Mouse (Mus musculus) neural tube, embryonic 11.5 days (tissue): ENCODE data around the gene Ogdh. TPM values are rescaled to one million over a fixed set of nuclear protein-coding genes. Genes with fewer than 3 reads are reported as not detected.

Source experiments
- ATAC-seq: fragments of 200-750 bp; cut with Nextera tagmentation; 2 replicates; pipeline ENCODE4 v1.8.0; 2017; ENCODE audit warnings: moderate number of reproducible peaks, mild to moderate bottlenecking, moderate TSS enrichment, moderate library complexity; ENCODE audit not compliant: insufficient read depth, low FRiP score, low TSS enrichment
- DNase-seq: peaks from one replicate; pipeline ENCODE4 v3.0.0-alpha.2; 2015; ENCODE audit warnings: low spot score
- H3K27ac ChIP-seq: fragments of 300-500 bp; sonication (generic); 2 replicates; pipeline ENCODE4 v1.5.1; 2014; ENCODE audit warnings: low read depth, mild to moderate bottlenecking, low read length
- H3K27me3 ChIP-seq: fragments of 300-500 bp; sonication (generic); 2 replicates; pipeline ENCODE4 v1.6.1; 2014; ENCODE audit warnings: mild to moderate bottlenecking, low read length, mixed read lengths; ENCODE audit not compliant: control insufficient read depth, insufficient read depth
- H3K36me3 ChIP-seq: fragments of 300-500 bp; sonication (generic); 2 replicates; pipeline ENCODE4 v1.6.1; 2014; ENCODE audit warnings: mild to moderate bottlenecking, low read length, moderate library complexity, mixed read lengths; ENCODE audit not compliant: control insufficient read depth, insufficient read depth
- H3K4me1 ChIP-seq: fragments of 300-500 bp; sonication (generic); 2 replicates; pipeline ENCODE4 v1.6.1; 2014; ENCODE audit warnings: low read length, mixed read lengths; ENCODE audit not compliant: control insufficient read depth, insufficient read depth
- H3K4me2 ChIP-seq: fragments of 300-500 bp; sonication (generic); 2 replicates; pipeline ENCODE4 v1.6.1; 2014; ENCODE audit warnings: low read depth, mild to moderate bottlenecking, moderate library complexity
- H3K4me3 ChIP-seq: fragments of 300-500 bp; sonication (generic); 2 replicates; pipeline ENCODE4 v1.5.1; 2014; ENCODE audit warnings: low read depth, low read length
- H3K9ac ChIP-seq: fragments of 300-500 bp; sonication (generic); 2 replicates; pipeline ENCODE4 v1.6.1; 2014; ENCODE audit warnings: mild to moderate bottlenecking, low read length
- H3K9me3 ChIP-seq: fragments of 300-500 bp; sonication (generic); 2 replicates; pipeline ENCODE4 v1.6.1; 2016; ENCODE audit warnings: low read length; ENCODE audit not compliant: control insufficient read depth
- WGBS: fragments of 180-500 bp; shearing (Covaris S2); extraction: QIAGEN DNeasy Blood & Tissue Kit; methylation state at CpG from one replicate; pipeline ENCODE4 v1.1.7; 2014; 5-methylcytosine and 5-hydroxymethylcytosine counted together
- polyA plus RNA-seq: library from polyadenylated mRNA; unstranded; fragments of >200 nt; fragmentation: Nextera tagmentation; extraction: Ambion mirVana; gene quantifications from 2 replicates; pipeline ENCODE4 v1.2.1, GENCODE M21; 2014

The Ogdh gene
- polyA plus RNA-seq, 1 experiment from 2014 or later: 104 TPM

GRCm38 (mm10) chr11:6308181-6308580, 16.7 kb downstream of the Ogdh start:
- no peak for ATAC-seq
- Histone ChIP-seq H3K27me3 (no peaks in the 10 kb centered on the region), H3K9ac (no peak overlapping the region), H3K4me2 (no peak overlapping the region), H3K4me1 (no peaks in the 10 kb centered on the region), H3K36me3 (peaks cover 5% of the 10 kb centered on the region; the same call in 1 of the 2 replicates), H3K9me3 (no peaks in the 10 kb centered on the region), H3K27ac (no peak overlapping the region), H3K4me3 (no peak overlapping the region)
- DNase-seq: no peak
- WGBS: 93% methylated on average over 4 of the region's 4 CpGs

DNA sequence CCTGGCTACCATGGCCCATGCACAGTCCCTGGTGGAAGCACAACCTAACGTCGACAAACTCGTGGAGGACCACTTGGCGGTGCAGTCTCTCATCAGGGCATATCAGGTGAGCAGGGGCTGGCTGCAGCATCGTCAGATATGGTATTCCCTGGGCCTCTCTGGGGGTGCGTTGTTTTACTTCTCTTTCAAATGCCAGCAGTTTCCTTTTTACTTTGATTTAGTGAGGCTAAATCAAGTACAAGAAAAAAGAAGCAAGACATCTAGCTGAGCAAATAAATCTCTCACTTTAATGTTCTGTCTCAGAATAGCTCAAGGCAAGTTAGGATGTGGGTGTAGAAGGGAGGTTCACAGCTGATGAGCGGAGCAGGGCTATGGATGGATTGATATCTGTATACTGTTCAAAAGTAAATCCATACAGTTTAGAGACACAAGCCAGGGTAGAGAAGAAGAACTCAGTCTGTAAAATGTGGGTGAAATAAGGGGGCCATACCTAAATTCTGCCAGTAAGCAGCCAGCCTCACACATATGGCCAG, 22.5 kb downstream of the Ogdh start:
- H3K9ac ChIP-seq: no peak overlapping the region
- H3K27ac ChIP-seq: no peak overlapping the region
- ATAC-seq (no peak), DNase-seq (no peak)
- no peak overlapping the region for H3K4me2 ChIP-seq
- 85% methylated on average over 7 of the region's 7 CpGs for WGBS
- H3K27me3 ChIP-seq: no peaks in the 10 kb centered on the region
- H3K4me1 ChIP-seq: no peaks in the 10 kb centered on the region
- no peaks in the 10 kb centered on the region for H3K9me3 ChIP-seq
- no peak overlapping the region for H3K4me3 ChIP-seq
- H3K36me3 ChIP-seq: peaks cover 11% of the 10 kb centered on the region

- Histone ChIP-seq H3K4me3 (no peak overlapping the region), H3K27ac (no peak overlapping the region), H3K36me3 (peaks cover 6% of the 10 kb centered on the region), H3K9me3 (no peaks in the 10 kb centered on the region), H3K4me1 (no peaks in the 10 kb centered on the region), H3K27me3 (no peaks in the 10 kb centered on the region), H3K9ac (no peak overlapping the region), H3K4me2 (no peak overlapping the region)
- DNase-seq (no peak), ATAC-seq (no peak)
- 96% methylated on average over 11 of the region's 11 CpGs for WGBS
These were observed 25.4 kb downstream of the Ogdh start for GRCm38 (mm10) chr11:6316821-6317220.

GRCm38 (mm10) chr11:6318559-6318958, 27.1 kb downstream of the Ogdh start:
- Histone ChIP-seq H3K9ac (no peak overlapping the region), H3K4me3 (no peak overlapping the region), H3K27me3 (no peaks in the 10 kb centered on the region), H3K4me1 (no peaks in the 10 kb centered on the region), H3K27ac (no peak overlapping the region), H3K36me3 (peaks cover 6% of the 10 kb centered on the region), H3K4me2 (no peak overlapping the region), H3K9me3 (no peaks in the 10 kb centered on the region)
- ATAC-seq (no peak), DNase-seq (no peak)
- whole genome bisulfite sequencing: 94% methylated on average over 5 of the region's 5 CpGs

GRCm38 (mm10) chr11:6319374-6319773, 27.9 kb downstream of the Ogdh start:
- WGBS: 90% methylated on average over 2 of the region's 2 CpGs

DNA sequence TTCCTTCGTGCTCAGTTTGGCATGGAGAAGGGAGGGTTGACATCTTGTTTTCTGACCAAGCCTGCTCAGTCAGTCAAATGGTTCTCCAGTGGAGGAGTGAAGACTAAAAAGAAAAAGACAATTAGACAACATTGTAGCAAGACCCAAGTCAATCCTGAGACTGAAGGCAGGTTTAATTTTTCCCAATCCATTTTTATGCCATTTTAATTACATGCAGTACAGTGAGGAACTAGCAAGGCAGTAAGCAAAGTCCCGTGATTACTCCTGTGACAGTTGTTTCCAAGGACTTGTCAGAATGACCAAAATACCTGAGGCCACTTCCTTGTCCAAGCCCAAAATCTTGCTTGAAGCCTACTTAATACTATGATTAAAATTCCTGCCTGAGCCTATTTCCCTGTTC, 30.7 kb downstream of the Ogdh start:
- H3K4me1 ChIP-seq: no peaks in the 10 kb centered on the region
- ATAC-seq (no peak), DNase-seq (no peak)
- no peak overlapping the region for H3K9ac ChIP-seq
- no peaks in the 10 kb centered on the region for H3K9me3 ChIP-seq
- no peaks in the 10 kb centered on the region for H3K27me3 ChIP-seq
- 90% methylated on average over 2 of the region's 2 CpGs for WGBS
- no peak overlapping the region for H3K27ac ChIP-seq
- peaks cover 2% of the 10 kb centered on the region; the same call in 1 of the 2 replicates for H3K36me3 ChIP-seq
- H3K4me2 ChIP-seq: no peak overlapping the region
- H3K4me3 ChIP-seq: no peak overlapping the region

More at GRCm38 (mm10) chr11:6319374-6319773, 27.9 kb downstream of the Ogdh start:
- Histone ChIP-seq H3K4me3 (no peak overlapping the region), H3K9ac (no peak overlapping the region), H3K27me3 (no peaks in the 10 kb centered on the region), H3K9me3 (no peaks in the 10 kb centered on the region), H3K4me1 (no peaks in the 10 kb centered on the region), H3K27ac (no peak overlapping the region), H3K36me3 (peaks cover 6% of the 10 kb centered on the region), H3K4me2 (no peak overlapping the region)
- no peak for DNase-seq
- ATAC-seq: no peak

DNA sequence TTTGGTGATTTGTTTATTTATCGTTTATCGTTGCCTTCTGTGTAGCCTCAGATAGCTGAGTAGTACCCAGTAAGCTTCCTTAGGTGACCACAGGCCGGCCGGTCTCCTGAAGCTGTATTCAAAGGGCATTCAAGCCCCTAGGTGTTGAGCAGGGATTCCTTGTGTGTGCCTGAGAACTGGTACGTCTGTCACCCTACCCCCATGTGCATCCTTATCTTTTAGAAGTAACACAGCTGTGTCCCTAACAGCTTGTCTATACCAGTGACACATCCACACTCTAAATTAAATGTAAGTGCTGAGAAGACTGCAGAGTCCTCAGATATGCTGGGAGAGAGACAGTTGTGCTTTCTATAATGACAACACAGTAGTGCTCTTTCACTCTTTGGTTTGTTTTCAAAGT, 31.9 kb downstream of the Ogdh start:
- Histone ChIP-seq H3K36me3 (peaks cover 2% of the 10 kb centered on the region; the same call in 1 of the 2 replicates), H3K4me3 (no peak overlapping the region), H3K4me1 (no peaks in the 10 kb centered on the region), H3K27me3 (no peaks in the 10 kb centered on the region), H3K4me2 (no peak overlapping the region), H3K9ac (no peak overlapping the region), H3K9me3 (no peaks in the 10 kb centered on the region), H3K27ac (no peak overlapping the region)
- DNase-seq: no peak
- 84% methylated on average over 5 of the region's 5 CpGs for WGBS
- no peak for ATAC-seq

GRCm38 (mm10) chr11:6331256-6331655, 39.8 kb downstream of the Ogdh start:
- Histone ChIP-seq H3K4me1 (no peaks in the 10 kb centered on the region), H3K4me2 (no peak overlapping the region), H3K27me3 (no peaks in the 10 kb centered on the region), H3K9me3 (no peaks in the 10 kb centered on the region), H3K4me3 (no peak overlapping the region), H3K27ac (no peak overlapping the region), H3K36me3 (no peaks in the 10 kb centered on the region), H3K9ac (no peak overlapping the region)
- DNase-seq (no peak), ATAC-seq (no peak)
- 96% methylated on average over 7 of the region's 7 CpGs for WGBS

GRCm38 (mm10) chr11:6332606-6333005, 41.2 kb downstream of the Ogdh start:
- Histone ChIP-seq H3K4me1 (no peaks in the 10 kb centered on the region), H3K27ac (no peak overlapping the region), H3K9ac (no peak overlapping the region), H3K4me2 (no peak overlapping the region), H3K27me3 (no peaks in the 10 kb centered on the region), H3K36me3 (no peaks in the 10 kb centered on the region), H3K9me3 (no peaks in the 10 kb centered on the region), H3K4me3 (no peak overlapping the region)
- ATAC-seq (no peak), DNase-seq (no peak)
- 91% methylated on average over 3 of the region's 3 CpGs for WGBS
